9 mouse cellular contexts compared by ENCODE assay signal in the genomic region with DNA sequence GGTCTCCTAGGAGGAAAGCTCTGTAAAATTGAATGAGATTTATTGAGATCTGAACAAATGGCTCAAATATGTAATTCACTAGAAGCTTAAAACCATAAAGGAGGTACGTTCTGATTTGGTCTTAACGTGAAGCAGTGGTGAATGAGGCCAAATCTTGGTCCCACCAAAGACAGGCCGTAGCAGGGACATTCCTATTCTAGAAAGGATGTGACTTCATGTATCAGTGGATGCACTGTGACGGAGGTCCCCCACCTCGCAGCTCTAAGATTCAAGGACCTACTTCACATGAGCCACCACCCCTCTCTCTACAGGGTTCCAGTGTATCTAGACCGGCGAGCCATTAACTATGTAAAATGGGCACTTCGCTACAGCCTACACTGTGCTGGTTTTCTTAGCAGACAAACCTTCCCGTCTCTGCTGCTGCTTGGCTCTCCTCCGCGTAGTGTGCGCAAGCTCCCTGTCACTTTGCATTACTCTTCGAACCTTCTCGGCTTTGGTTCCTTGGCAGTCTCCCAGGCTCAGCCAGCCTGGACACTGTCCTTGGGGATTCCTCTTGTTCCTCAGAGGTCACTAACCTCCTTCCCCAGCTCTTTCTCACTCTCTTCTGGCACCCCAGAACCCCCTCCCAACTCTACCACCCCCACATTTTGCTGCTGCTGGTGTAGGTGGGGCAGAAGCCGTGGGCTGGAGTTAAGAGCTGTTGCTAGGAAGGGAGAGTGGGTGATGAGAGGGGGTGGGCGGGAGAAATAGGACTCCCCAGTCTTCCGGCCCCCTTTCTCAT. TPM values are rescaled to one million over a fixed set of nuclear protein-coding genes. Genes with fewer than 3 reads are reported as not detected.
A peak's percentile ranks its signal among the peaks of the same experiment; 100 is the strongest.
DNase-seq lines count a peak whose midpoint lies in the region; ATAC-seq and TF ChIP-seq lines count a peak whose summit lies in the region.
"Had no signal": no experiment of that assay in that cellular context is flagged by ENCODE, and none has a peak within 500 bp of the region (broad histone marks: within the 10 kb centered on the region; RNA-seq: fewer than 3 reads in every experiment).

No protein-coding gene starts in this region.

- H3K9me3 ChIP-seq in lung, embryonic 14.5 days (ENCODE audit: low read depth, low read length) = no peaks in the 10 kb centered on the region
- no peaks in the 10 kb centered on the region for H3K9me3 ChIP-seq in heart, embryonic 16.5 days (replicated peaks; ENCODE audit: control insufficient read depth, low read length)

- H3K4me1 ChIP-seq in lung, embryonic 14.5 days (ENCODE audit: insufficient read depth) = no peaks in the 10 kb centered on the region
- no peaks in the 10 kb centered on the region for H3K4me1 ChIP-seq in lung, adult 2 months (ENCODE audit: control insufficient read depth, insufficient read depth, low read length)
- no peaks in the 10 kb centered on the region for H3K4me1 ChIP-seq in heart, embryonic 16.5 days (ENCODE audit: control insufficient read depth, insufficient read depth, low read length)

- no peaks in the 10 kb centered on the region for H3K27me3 ChIP-seq in lung, embryonic 14.5 days (ENCODE audit: insufficient read depth, low read length)
- H3K27me3 ChIP-seq in heart, embryonic 16.5 days (ENCODE audit: control insufficient read depth, insufficient read depth, low read length) = no peaks in the 10 kb centered on the region; the same call in 1 of the 2 replicates

- no peak for ATAC-seq in lung, embryonic 14.5 days (ENCODE audit: insufficient read depth)
- no peak for ATAC-seq in heart, embryonic 16.5 days (replicated peaks; ENCODE audit: extremely low read depth, insufficient read depth, low FRiP score)

- no peak overlapping the region for H3K4me3 ChIP-seq in lung, embryonic 14.5 days (ENCODE audit: low read depth, low read length)
- no peak overlapping the region for H3K4me3 ChIP-seq in lung, adult 2 months (replicated peaks; ENCODE audit: extremely low read depth, low read depth, low read length)
- no peak overlapping the region for H3K4me3 ChIP-seq in heart, embryonic 16.5 days (ENCODE audit: low read length)

- peak; percentile 75 to 76 for DNase-seq in cerebellum, postnatal 10 days
- DNase-seq in cerebellum, adult 18-20 months = no peak
- DNase-seq in lung, embryonic 14.5 days = peak; percentile 20
- no peak for DNase-seq in lung, adult 2 months
- DNase-seq in retina, embryonic 14.5 days (ENCODE audit: low spot score) = peak; percentile 73
- DNase-seq in urinary bladder, postnatal 10 days (ENCODE audit: low spot score) = no peak
- no peak for DNase-seq in c-Kit-positive CD71-positive TER-119-positive erythroid progenitor cells, embryonic 14.5 days (ENCODE audit: low spot score)

- no peak overlapping the region for H3K27ac ChIP-seq in lung, embryonic 14.5 days (ENCODE audit: low read depth)
- H3K27ac ChIP-seq in heart, embryonic 16.5 days (ENCODE audit: low read length) = no peak overlapping the region
- H3K27ac ChIP-seq: liver, embryonic 14.5 days had no signal

- TF ChIP-seq CTCF in lung, embryonic 14.5 days (IDR thresholded peaks at IDR 0.05; ENCODE audit: low read depth) = no peak
- TF ChIP-seq CTCF in lung, adult 2 months (IDR thresholded peaks at IDR 0.05; ENCODE audit: insufficient read depth, low read length) = no peak

- WGBS in lung, embryonic 14.5 days = 74% methylated on average over 17 of the region's 17 CpGs
- WGBS in lung, adult 2 months = 82% methylated on average over 17 of the region's 17 CpGs
- 70% methylated on average over 17 of the region's 17 CpGs for WGBS in heart, embryonic 16.5 days

- no peak for TF ChIP-seq POLR2A in lung, adult 2 months (IDR thresholded peaks at IDR 0.05; ENCODE audit: borderline replicate concordance, extremely low read depth, low read depth, low read length)

- H3K36me3 ChIP-seq in lung, embryonic 14.5 days (ENCODE audit: insufficient read depth) = no peaks in the 10 kb centered on the region
- H3K36me3 ChIP-seq in heart, embryonic 16.5 days (ENCODE audit: control insufficient read depth, insufficient read depth) = no peaks in the 10 kb centered on the region

- no peak overlapping the region for H3K9ac ChIP-seq in lung, embryonic 14.5 days
- H3K9ac ChIP-seq in heart, embryonic 16.5 days (ENCODE audit: low read length) = no peak overlapping the region
- H3K9ac ChIP-seq: liver, embryonic 14.5 days had no signal

- H3K4me2 ChIP-seq in lung, embryonic 14.5 days = no peak overlapping the region
- peak overlapping the region; percentile 35; the same call in 1 of the 2 replicates for H3K4me2 ChIP-seq in heart, embryonic 16.5 days (ENCODE audit: low read depth, low read length)

RNA-seq across cellular contexts. Expression of gene Ric8b, which starts 8.2 kb away (rescaled TPM):
- polyA plus RNA-seq in lung, embryonic 14.5 days (2014; fragmentation: Nextera tagmentation; extraction: Ambion mirVana) = 17.5 and 18.6 TPM in 2 replicates
- polyA plus RNA-seq in lung, adult 2 months (2012; rRNA removed) = 8.5 and 12.9 TPM in 2 replicates
- 15.7 and 16.1 TPM in 2 replicates for polyA plus RNA-seq in heart, embryonic 16.5 days (2015; fragmentation: Nextera tagmentation; extraction: Ambion mirVana)

Comparison
In these comparisons a context has a peak if more than half of its experiments do, and no peak if none do; other contexts are left out.
1. DNase-seq: peak in cerebellum, postnatal 10 days (2 of 2), lung, embryonic 14.5 days (single experiment) and retina, embryonic 14.5 days (single experiment); none in cerebellum, adult 18-20 months (0 of 2), lung, adult 2 months (single experiment), urinary bladder, postnatal 10 days (single experiment) and c-Kit-positive CD71-positive TER-119-positive erythroid progenitor cells, embryonic 14.5 days (single experiment).